Mouse (Mus musculus): Measurements from ENCODE around the gene Dlst. TPM values are rescaled to one million over a fixed set of nuclear protein-coding genes. Genes with fewer than 3 reads are reported as not detected.

Gene Dlst
- total and polyA plus RNA-seq, 3 experiments, result 163 to 376 (median 230) TPM

DNA sequence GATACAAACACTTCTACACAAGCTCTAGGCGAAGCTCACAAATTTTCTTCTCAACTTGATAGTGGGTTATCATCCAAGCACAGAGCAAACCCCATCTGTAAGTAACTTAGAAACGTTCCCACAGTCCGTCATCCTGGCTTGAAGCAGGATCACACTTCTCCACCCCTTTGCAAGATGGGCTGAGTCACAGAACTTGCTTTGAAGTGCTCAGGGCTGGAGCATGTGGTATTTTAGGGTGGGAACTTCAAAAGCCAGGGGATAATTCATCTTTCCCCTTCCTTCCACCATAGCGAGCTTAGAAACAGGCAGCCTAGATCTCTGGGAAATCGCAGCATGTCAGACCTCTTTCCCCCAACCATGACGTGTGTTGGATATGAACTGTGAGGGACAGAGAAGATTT, 45.7 kb downstream of the Dlst start:
- Histone ChIP-seq H3K79me2 (ENCODE audit: control insufficient read depth, insufficient read depth, low read length, poor library complexity) (no peaks in the 10 kb centered on the region), H3K27ac (ENCODE audit: control insufficient read depth, low read depth, low read length) (no peak overlapping the region), H3K4me1 (ENCODE audit: control insufficient read depth in 1 of 2, insufficient read depth in 2 of 2, low read length in 2 of 2) (peaks cover 0 to 3% of the 10 kb centered on the region in 2 experiments; a peak in 1 of 4 replicates), H3K9me3 (replicated peaks; ENCODE audit: insufficient read depth, low read length) (no peaks in the 10 kb centered on the region), H3K36me3 (ENCODE audit: control insufficient read depth in 1 of 2, insufficient read depth in 2 of 2, low read length in 2 of 2) (no peaks in the 10 kb centered on the region; a peak in 1 of 4 replicates), H3K9ac (ENCODE audit: control insufficient read depth, low read depth, low read length, poor library complexity, severe bottlenecking) (no peak overlapping the region), H3K27me3 (ENCODE audit: control insufficient read depth in 1 of 2, insufficient read depth in 2 of 2, low read length in 2 of 2) (peaks cover 3% of the 10 kb centered on the region in 2 experiments), H3K4me3 (ENCODE audit: control insufficient read depth in 1 of 2, insufficient read depth in 1 of 2, low read depth in 2 of 2, low read length in 2 of 2) (no peak overlapping the region)
- DNase-seq (ENCODE audit: low read depth, low spot score), result no peak
- no peak for TF ChIP-seq USF2 (IDR thresholded peaks at IDR 0.05; ENCODE audit: borderline replicate concordance in 1 of 2, insufficient read depth in 1 of 2, low read depth in 1 of 2, low read length in 2 of 2)
- TF ChIP-seq MAZ (IDR thresholded peaks at IDR 0.05; ENCODE audit: low read depth, low read length), result no peak
- TF ChIP-seq KAT2A (conservative IDR thresholded peaks at IDR 0.05; ENCODE audit: low read depth, low read length), result no peak
- TF ChIP-seq JUND (IDR thresholded peaks at IDR 0.05; ENCODE audit: low read depth, low read length), result no peak
- no peak for TF ChIP-seq TAL1 (IDR thresholded peaks at IDR 0.05; ENCODE audit: low read length)
- no peak for TF ChIP-seq UBTF (IDR thresholded peaks at IDR 0.05; ENCODE audit: borderline replicate concordance, insufficient read depth, low read depth, low read length)
- no peak for TF ChIP-seq BHLHE40 (IDR thresholded peaks at IDR 0.05; ENCODE audit: borderline replicate concordance, low read depth, low read length)
- no peak for TF ChIP-seq RCOR1 (IDR thresholded peaks at IDR 0.05; ENCODE audit: low read depth, low read length)
- no peak for TF ChIP-seq SMC3 (IDR thresholded peaks at IDR 0.05; ENCODE audit: low read depth, low read length)
- TF ChIP-seq POLR2AphosphoS2 (IDR thresholded peaks at IDR 0.05; ENCODE audit: low read length), result no peak
- no peak for TF ChIP-seq RAD21 (IDR thresholded peaks at IDR 0.05; ENCODE audit: low read depth, low read length)
- TF ChIP-seq MYB (IDR thresholded peaks at IDR 0.05; ENCODE audit: low read depth, low read length), result no peak
- TF ChIP-seq TCF12 (IDR thresholded peaks at IDR 0.05; ENCODE audit: low read depth, low read length), result no peak
- TF ChIP-seq EP300 (IDR thresholded peaks at IDR 0.05; ENCODE audit: low read depth in 1 of 2, low read length in 2 of 2), result no peak

DNA sequence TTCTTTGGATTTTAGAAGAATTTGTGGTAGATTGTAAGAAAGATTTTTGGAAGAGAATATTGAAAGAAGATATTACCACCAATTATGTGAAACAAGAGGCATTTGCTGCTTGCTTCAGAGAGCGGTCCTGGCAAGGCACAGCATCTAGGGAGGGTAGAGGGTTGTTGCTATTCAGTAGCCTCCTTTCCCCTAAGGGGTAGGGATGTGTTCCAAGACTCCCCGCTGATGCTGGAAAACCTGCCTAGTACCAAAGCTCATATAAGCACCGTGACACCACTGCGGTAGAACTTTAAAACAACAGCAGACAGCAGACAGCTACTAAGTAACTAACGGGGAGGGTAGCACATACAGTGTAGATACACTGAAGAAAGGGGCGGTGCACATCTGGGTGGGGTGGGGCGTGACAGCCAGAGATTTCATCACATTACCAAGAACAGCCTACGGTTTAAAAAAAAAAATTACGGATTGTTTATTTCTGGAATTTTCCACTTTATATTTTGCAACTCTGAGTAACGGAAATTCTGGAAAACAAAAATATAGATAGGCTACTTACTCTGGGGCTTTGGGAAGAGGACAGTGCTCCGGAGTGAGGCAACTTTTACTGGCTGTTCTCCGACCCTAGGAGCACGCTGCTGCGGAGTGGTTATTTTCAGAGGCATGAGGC, 47.3 kb downstream of the Dlst start:
- no peaks in the 10 kb centered on the region for H3K79me2 ChIP-seq (ENCODE audit: control insufficient read depth, insufficient read depth, low read length, poor library complexity)
- H3K27ac ChIP-seq (ENCODE audit: control insufficient read depth, low read depth, low read length), result no peak overlapping the region
- no peaks in the 10 kb centered on the region for H3K4me1 ChIP-seq (ENCODE audit: control insufficient read depth in 1 of 2, insufficient read depth in 2 of 2, low read length in 2 of 2)
- H3K9me3 ChIP-seq (replicated peaks; ENCODE audit: insufficient read depth, low read length), result no peaks in the 10 kb centered on the region
- H3K36me3 ChIP-seq (ENCODE audit: control insufficient read depth in 1 of 2, insufficient read depth in 2 of 2, low read length in 2 of 2), result no peaks in the 10 kb centered on the region
- H3K27me3 ChIP-seq (ENCODE audit: control insufficient read depth in 1 of 2, insufficient read depth in 2 of 2, low read length in 2 of 2), result peaks cover 3% of the 10 kb centered on the region in 2 experiments
- no peak for DNase-seq (ENCODE audit: low read depth, low spot score)
- H3K9ac ChIP-seq (ENCODE audit: control insufficient read depth, low read depth, low read length, poor library complexity, severe bottlenecking), result no peak overlapping the region
- TF ChIP-seq ZNF384 (IDR thresholded peaks at IDR 0.05; ENCODE audit: low read depth, low read length) (no peak), ZC3H11A (IDR thresholded peaks at IDR 0.05; ENCODE audit: low read depth, low read length) (no peak), TCF12 (IDR thresholded peaks at IDR 0.05; ENCODE audit: low read depth, low read length) (no peak), MXI1 (IDR thresholded peaks at IDR 0.05; ENCODE audit: low read depth, low read length) (no peak)
- H3K4me3 ChIP-seq (ENCODE audit: control insufficient read depth in 1 of 2, insufficient read depth in 1 of 2, low read depth in 2 of 2, low read length in 2 of 2), result no peak overlapping the region
